Mouse (Mus musculus) ES-Bruce4 (cell line): ENCODE data around the gene Stradb. TPM values are rescaled to one million over a fixed set of nuclear protein-coding genes. Genes with fewer than 3 reads are reported as not detected.

Source experiments
- H3K27ac ChIP-seq: 2 replicates; pipeline ENCODE4 v1.5.1; 2012; ENCODE audit warnings: low read length, inconsistent platforms; ENCODE audit not compliant: insufficient read depth
- H3K27me3 ChIP-seq: 2 replicates; pipeline ENCODE4 v1.6.1; 2012; ENCODE audit warnings: mild to moderate bottlenecking, low read length, inconsistent platforms; ENCODE audit not compliant: control insufficient read depth, poor library complexity, insufficient read depth, severe bottlenecking
- H3K36me3 ChIP-seq: 2 replicates; pipeline ENCODE4 v1.6.1; 2012; ENCODE audit warnings: inconsistent platforms, mild to moderate bottlenecking, low read length, moderate library complexity; ENCODE audit not compliant: control insufficient read depth, poor library complexity, insufficient read depth, severe bottlenecking
- H3K4me1 ChIP-seq: one replicate; pipeline ENCODE4 v1.8.1; 2011; ENCODE audit warnings: low read length; ENCODE audit not compliant: control insufficient read depth, insufficient read depth
- H3K4me3 ChIP-seq: 2 replicates; pipeline ENCODE4 v1.5.1; 2011; ENCODE audit warnings: low read depth, mild to moderate bottlenecking, low read length
- H3K9ac ChIP-seq: 2 replicates; pipeline ENCODE4 v1.6.1; 2012; ENCODE audit warnings: low read depth, mild to moderate bottlenecking, inconsistent platforms; ENCODE audit not compliant: poor library complexity, severe bottlenecking
- H3K9me3 ChIP-seq: replicated peaks from 2 replicates; pipeline ENCODE4 v1.6.1; 2012; ENCODE audit warnings: mild to moderate bottlenecking, low read length, inconsistent platforms; ENCODE audit not compliant: control insufficient read depth, poor library complexity, insufficient read depth, severe bottlenecking
- CTCF ChIP-seq: IDR thresholded peaks from one replicate; pipeline ENCODE4 v1.8.1; 2011; ENCODE audit warnings: low read depth, low read length
- EP300 ChIP-seq: IDR thresholded peaks from 2 replicates; pipeline ENCODE4 v1.6.1; 2011; ENCODE audit warnings: low read depth, low read length; ENCODE audit not compliant: insufficient read depth
- POLR2A ChIP-seq: IDR thresholded peaks from one replicate; pipeline ENCODE4 v1.8.1; 2011; ENCODE audit warnings: low read length; ENCODE audit not compliant: insufficient read depth
- polyA plus RNA-seq: library from polyadenylated mRNA; stranded (reverse); fragments of >200 nt; gene quantifications from 2 replicates; pipeline ENCODE4 v1.2.4, GENCODE M21; 2011; ENCODE audit warnings: low read depth; ENCODE audit not compliant: missing spikeins, insufficient read depth, insufficient read length

Gene Stradb
- polyA plus RNA-seq, 1 experiment: 10.2 TPM

GRCm38 (mm10) chr1:58995313-58995712 lies 22.0 kb downstream of the Stradb start:
- Histone ChIP-seq H3K4me3 (no peak overlapping the region), H3K27ac (no peak overlapping the region)

GRCm38 (mm10) chr1:59009250-59009649 lies 35.9 kb downstream of the Stradb start:
- Histone ChIP-seq H3K36me3 (no peaks in the 10 kb centered on the region), H3K27me3 (no peaks in the 10 kb centered on the region), H3K4me3 (no peak overlapping the region), H3K9me3 (no peaks in the 10 kb centered on the region), H3K27ac (no peak overlapping the region), H3K9ac (no peak overlapping the region), H3K4me1 (no peaks in the 10 kb centered on the region)
- TF ChIP-seq CTCF (no peak), EP300 (no peak), POLR2A (no peak)

More at GRCm38 (mm10) chr1:58995313-58995712, 22.0 kb downstream of the Stradb start:
- H3K4me1 ChIP-seq: no peaks in the 10 kb centered on the region
- no peak overlapping the region for H3K9ac ChIP-seq
- H3K36me3 ChIP-seq: no peaks in the 10 kb centered on the region
- no peak for TF ChIP-seq EP300
- TF ChIP-seq CTCF: no peak
- no peaks in the 10 kb centered on the region for H3K9me3 ChIP-seq
- H3K27me3 ChIP-seq: no peaks in the 10 kb centered on the region

GRCm38 (mm10) chr1:59021556-59021955 lies 48.2 kb downstream of the Stradb start:
- no peaks in the 10 kb centered on the region for H3K4me1 ChIP-seq
- no peak overlapping the region for H3K4me3 ChIP-seq
- no peaks in the 10 kb centered on the region for H3K27me3 ChIP-seq
- no peak overlapping the region for H3K9ac ChIP-seq
- H3K27ac ChIP-seq: no peak overlapping the region
- H3K9me3 ChIP-seq: no peaks in the 10 kb centered on the region
- no peaks in the 10 kb centered on the region for H3K36me3 ChIP-seq
- TF ChIP-seq POLR2A: no peak
- TF ChIP-seq CTCF: no peak
- no peak for TF ChIP-seq EP300

GRCm38 (mm10) chr1:59037723-59038122 lies 64.4 kb downstream of the Stradb start:
- no peak for TF ChIP-seq EP300
- no peak for TF ChIP-seq POLR2A
- TF ChIP-seq CTCF: no peak
- no peaks in the 10 kb centered on the region; the same call in 1 of the 2 replicates for H3K9me3 ChIP-seq

More at GRCm38 (mm10) chr1:59037723-59038122, 64.4 kb downstream of the Stradb start:
- H3K27ac ChIP-seq: no peak overlapping the region
- no peaks in the 10 kb centered on the region for H3K4me1 ChIP-seq
- H3K27me3 ChIP-seq: no peaks in the 10 kb centered on the region
- no peak overlapping the region for H3K9ac ChIP-seq
- no peaks in the 10 kb centered on the region for H3K36me3 ChIP-seq
- no peak overlapping the region for H3K4me3 ChIP-seq

Other genes with a start within 250 kb of the Stradb start
- gene Casp8, start 178.1 kb upstream of the Stradb start, polyA plus RNA-seq: 4.0 and 4.5 TPM in 2 replicates
- gene Trak2, start 92 bp upstream of the Stradb start, polyA plus RNA-seq: 20.2 and 24.1 TPM in 2 replicates
- not detected in 2 replicates for gene C2cd6, start 121.4 kb downstream of the Stradb start, polyA plus RNA-seq
- gene Tmem237, start 146.9 kb downstream of the Stradb start, polyA plus RNA-seq: 20.4 and 23.1 TPM in 2 replicates
- 0.54 and 0.97 TPM in 2 replicates for gene Mpp4, start 189.9 kb downstream of the Stradb start, polyA plus RNA-seq